Mouse (Mus musculus): ENCODE results near the gene Ttc34. TPM values are rescaled to one million over a fixed set of nuclear protein-coding genes. Genes with fewer than 3 reads are reported as not detected.

The Ttc34 gene
- polyA plus RNA-seq, 1 experiment from 2014 or later: 0.10 TPM

GRCm38 (mm10) chr4:154864271-154864771 lies 27.1 kb downstream of the Ttc34 start:
- Histone ChIP-seq H3K4me3 (ENCODE audit: low read depth, low read length) (peak overlapping the region; percentile 40), H3K27me3 (replicated peaks; ENCODE audit: control insufficient read depth, insufficient read depth, low read length) (0 out of 2 replicates have a peak, but pooled peaks cover 6% of the 10 kb centered on the region), H3K9me3 (ENCODE audit: control insufficient read depth, low read length) (no peaks in the 10 kb centered on the region), H3K4me1 (replicated peaks; ENCODE audit: control insufficient read depth, insufficient read depth, low read length) (peaks cover 2% of the 10 kb centered on the region), H3K27ac (ENCODE audit: low read depth, low read length) (0 out of 2 replicates have a peak overlapping the region, but pooled peaks have one; percentile 28), H3K9ac (ENCODE audit: low read depth, low read length) (peak overlapping the region; percentile 63), H3K4me2 (peak overlapping the region; percentile 74), H3K36me3 (ENCODE audit: control insufficient read depth, insufficient read depth, low read length) (no peaks in the 10 kb centered on the region)
- DNase-seq (ENCODE audit: low spot score): peak; percentile 87
- peak; percentile 87 for ATAC-seq (replicated peaks; ENCODE audit: low FRiP score)
- WGBS: 7% methylated on average over 18 of the region's 18 CpGs

GRCm38 (mm10) chr4:154864961-154865760 lies 27.9 kb downstream of the Ttc34 start:
- H3K9me3 ChIP-seq (ENCODE audit: control insufficient read depth, low read length): no peaks in the 10 kb centered on the region
- H3K27ac ChIP-seq (ENCODE audit: low read depth, low read length): 0 out of 2 replicates have a peak overlapping the region, but pooled peaks have one; percentile 28
- H3K36me3 ChIP-seq (ENCODE audit: control insufficient read depth, insufficient read depth, low read length): no peaks in the 10 kb centered on the region
- H3K9ac ChIP-seq (ENCODE audit: low read depth, low read length): peak overlapping the region; percentile 63; the same call in 1 of the 2 replicates
- no peak for DNase-seq (ENCODE audit: low spot score)
- no peak overlapping the region for H3K4me3 ChIP-seq (ENCODE audit: low read depth, low read length)
- 81% methylated on average over 18 of the region's 18 CpGs for WGBS
- H3K27me3 ChIP-seq (replicated peaks; ENCODE audit: control insufficient read depth, insufficient read depth, low read length): 0 out of 2 replicates have a peak, but pooled peaks cover 2% of the 10 kb centered on the region
- peak overlapping the region; percentile 74 for H3K4me2 ChIP-seq
- no peak for ATAC-seq (replicated peaks; ENCODE audit: low FRiP score)
- peaks cover 2% of the 10 kb centered on the region for H3K4me1 ChIP-seq (replicated peaks; ENCODE audit: control insufficient read depth, insufficient read depth, low read length)

- H3K27me3 ChIP-seq (replicated peaks; ENCODE audit: control insufficient read depth, insufficient read depth, low read length): 0 out of 2 replicates have a peak, but pooled peaks cover 4% of the 10 kb centered on the region
- H3K4me2 ChIP-seq: no peak overlapping the region
- H3K36me3 ChIP-seq (ENCODE audit: control insufficient read depth, insufficient read depth, low read length): no peaks in the 10 kb centered on the region
- WGBS: 73% methylated on average over 5 of the region's 5 CpGs
- no peak overlapping the region for H3K4me3 ChIP-seq (ENCODE audit: low read depth, low read length)
- no peaks in the 10 kb centered on the region for H3K9me3 ChIP-seq (ENCODE audit: control insufficient read depth, low read length)
- ATAC-seq (replicated peaks; ENCODE audit: low FRiP score) (no peak), DNase-seq (ENCODE audit: low spot score) (no peak)
- no peak overlapping the region for H3K27ac ChIP-seq (ENCODE audit: low read depth, low read length)
- H3K9ac ChIP-seq (ENCODE audit: low read depth, low read length): no peak overlapping the region
- peaks cover 2% of the 10 kb centered on the region for H3K4me1 ChIP-seq (replicated peaks; ENCODE audit: control insufficient read depth, insufficient read depth, low read length)
Observed at GRCm38 (mm10) chr4:154866391-154866790, 29.1 kb downstream of the Ttc34 start.

GRCm38 (mm10) chr4:154867257-154867656 lies 30.0 kb downstream of the Ttc34 start:
- H3K4me2 ChIP-seq: no peak overlapping the region
- H3K27me3 ChIP-seq (replicated peaks; ENCODE audit: control insufficient read depth, insufficient read depth, low read length): 0 out of 2 replicates have a peak, but pooled peaks cover 7% of the 10 kb centered on the region
- no peak overlapping the region for H3K27ac ChIP-seq (ENCODE audit: low read depth, low read length)
- 72% methylated on average over 6 of the region's 6 CpGs for WGBS
- H3K9me3 ChIP-seq (ENCODE audit: control insufficient read depth, low read length): no peaks in the 10 kb centered on the region
- no peak overlapping the region for H3K9ac ChIP-seq (ENCODE audit: low read depth, low read length)
- no peaks in the 10 kb centered on the region for H3K36me3 ChIP-seq (ENCODE audit: control insufficient read depth, insufficient read depth, low read length)
- ATAC-seq (replicated peaks; ENCODE audit: low FRiP score) (no peak), DNase-seq (ENCODE audit: low spot score) (no peak)
- peaks cover 2% of the 10 kb centered on the region for H3K4me1 ChIP-seq (replicated peaks; ENCODE audit: control insufficient read depth, insufficient read depth, low read length)
- H3K4me3 ChIP-seq (ENCODE audit: low read depth, low read length): no peak overlapping the region

- no peaks in the 10 kb centered on the region; the same call in none of the 2 replicates for H3K4me1 ChIP-seq (replicated peaks; ENCODE audit: control insufficient read depth, insufficient read depth, low read length)
- no peak within 1 kb of the TSS for H3K4me3 ChIP-seq (ENCODE audit: low read depth, low read length)
- H3K36me3 ChIP-seq (ENCODE audit: control insufficient read depth, insufficient read depth, low read length): no peaks in the 10 kb centered on the region
- H3K9me3 ChIP-seq (ENCODE audit: control insufficient read depth, low read length): no peaks in the 10 kb centered on the region
- 0 out of 2 replicates have a peak, but pooled peaks cover 7% of the 10 kb centered on the region for H3K27me3 ChIP-seq (replicated peaks; ENCODE audit: control insufficient read depth, insufficient read depth, low read length)
- WGBS: 75% methylated on average over 7 of the region's 7 CpGs
- H3K9ac ChIP-seq (ENCODE audit: low read depth, low read length): no peak within 1 kb of the TSS
- H3K4me2 ChIP-seq: no peak within 1 kb of the TSS
- ATAC-seq (replicated peaks; ENCODE audit: low FRiP score): no peak
- no peak for DNase-seq (ENCODE audit: low spot score)
- H3K27ac ChIP-seq (ENCODE audit: low read depth, low read length): no peak within 1 kb of the TSS
Observed at GRCm38 (mm10) chr4:154869440-154869839, 32.2 kb downstream of the Ttc34 start, which contains the start of gene Mmel1. Gene Mmel1 (plus strand): TSS chr4:154869585.

GRCm38 (mm10) chr4:154870721-154871120 lies 33.5 kb downstream of the Ttc34 start:
- ATAC-seq (replicated peaks; ENCODE audit: low FRiP score): no peak
- H3K9ac ChIP-seq (ENCODE audit: low read depth, low read length): no peak overlapping the region
- WGBS: 72% methylated on average over 4 of the region's 4 CpGs
- H3K27me3 ChIP-seq (replicated peaks; ENCODE audit: control insufficient read depth, insufficient read depth, low read length): 0 out of 2 replicates have a peak, but pooled peaks cover 7% of the 10 kb centered on the region
- no peaks in the 10 kb centered on the region for H3K9me3 ChIP-seq (ENCODE audit: control insufficient read depth, low read length)
- no peak overlapping the region for H3K4me3 ChIP-seq (ENCODE audit: low read depth, low read length)
- H3K27ac ChIP-seq (ENCODE audit: low read depth, low read length): no peak overlapping the region
- no peaks in the 10 kb centered on the region for H3K36me3 ChIP-seq (ENCODE audit: control insufficient read depth, insufficient read depth, low read length)
- no peak for DNase-seq (ENCODE audit: low spot score)
- H3K4me2 ChIP-seq: no peak overlapping the region
- no peaks in the 10 kb centered on the region for H3K4me1 ChIP-seq (replicated peaks; ENCODE audit: control insufficient read depth, insufficient read depth, low read length)

- Histone ChIP-seq H3K27me3 (replicated peaks; ENCODE audit: control insufficient read depth, insufficient read depth, low read length) (0 out of 2 replicates have a peak, but pooled peaks cover 7% of the 10 kb centered on the region), H3K9me3 (ENCODE audit: control insufficient read depth, low read length) (no peaks in the 10 kb centered on the region), H3K9ac (ENCODE audit: low read depth, low read length) (no peak overlapping the region), H3K4me2 (no peak overlapping the region), H3K4me3 (ENCODE audit: low read depth, low read length) (no peak overlapping the region), H3K4me1 (replicated peaks; ENCODE audit: control insufficient read depth, insufficient read depth, low read length) (no peaks in the 10 kb centered on the region), H3K27ac (ENCODE audit: low read depth, low read length) (no peak overlapping the region), H3K36me3 (ENCODE audit: control insufficient read depth, insufficient read depth, low read length) (no peaks in the 10 kb centered on the region)
- DNase-seq (ENCODE audit: low spot score) (no peak), ATAC-seq (replicated peaks; ENCODE audit: low FRiP score) (no peak; the same call in 1 of the 2 replicates)
- WGBS: 14% methylated on average over 13 of the region's 13 CpGs
Observed at GRCm38 (mm10) chr4:154871757-154872251, 34.5 kb downstream of the Ttc34 start.

- H3K4me1 ChIP-seq (replicated peaks; ENCODE audit: control insufficient read depth, insufficient read depth, low read length): no peaks in the 10 kb centered on the region; the same call in 1 of the 2 replicates
- DNase-seq (ENCODE audit: low spot score) (no peak), ATAC-seq (replicated peaks; ENCODE audit: low FRiP score) (no peak)
- H3K27me3 ChIP-seq (replicated peaks; ENCODE audit: control insufficient read depth, insufficient read depth, low read length): 0 out of 2 replicates have a peak, but pooled peaks cover 5% of the 10 kb centered on the region
- no peak overlapping the region for H3K27ac ChIP-seq (ENCODE audit: low read depth, low read length)
- no peak overlapping the region for H3K9ac ChIP-seq (ENCODE audit: low read depth, low read length)
- H3K4me2 ChIP-seq: no peak overlapping the region
- 65% methylated on average over 6 of the region's 6 CpGs for WGBS
- no peaks in the 10 kb centered on the region for H3K36me3 ChIP-seq (ENCODE audit: control insufficient read depth, insufficient read depth, low read length)
- no peaks in the 10 kb centered on the region for H3K9me3 ChIP-seq (ENCODE audit: control insufficient read depth, low read length)
- no peak overlapping the region for H3K4me3 ChIP-seq (ENCODE audit: low read depth, low read length)
Observed at GRCm38 (mm10) chr4:154873186-154873585, 35.9 kb downstream of the Ttc34 start.

All from liver, embryonic 11.5 days (tissue).